Mouse (Mus musculus): ENCODE measurements around the gene Slc15a1. TPM values are rescaled to one million over a fixed set of nuclear protein-coding genes. Genes with fewer than 3 reads are reported as not detected.
A peak's percentile ranks its signal among the peaks of the same experiment; 100 is the strongest.

Gene Slc15a1
- polyA plus RNA-seq (2015; fragmentation: Nextera tagmentation; extraction: Ambion mirVana) = not detected in 2 replicates

DNA sequence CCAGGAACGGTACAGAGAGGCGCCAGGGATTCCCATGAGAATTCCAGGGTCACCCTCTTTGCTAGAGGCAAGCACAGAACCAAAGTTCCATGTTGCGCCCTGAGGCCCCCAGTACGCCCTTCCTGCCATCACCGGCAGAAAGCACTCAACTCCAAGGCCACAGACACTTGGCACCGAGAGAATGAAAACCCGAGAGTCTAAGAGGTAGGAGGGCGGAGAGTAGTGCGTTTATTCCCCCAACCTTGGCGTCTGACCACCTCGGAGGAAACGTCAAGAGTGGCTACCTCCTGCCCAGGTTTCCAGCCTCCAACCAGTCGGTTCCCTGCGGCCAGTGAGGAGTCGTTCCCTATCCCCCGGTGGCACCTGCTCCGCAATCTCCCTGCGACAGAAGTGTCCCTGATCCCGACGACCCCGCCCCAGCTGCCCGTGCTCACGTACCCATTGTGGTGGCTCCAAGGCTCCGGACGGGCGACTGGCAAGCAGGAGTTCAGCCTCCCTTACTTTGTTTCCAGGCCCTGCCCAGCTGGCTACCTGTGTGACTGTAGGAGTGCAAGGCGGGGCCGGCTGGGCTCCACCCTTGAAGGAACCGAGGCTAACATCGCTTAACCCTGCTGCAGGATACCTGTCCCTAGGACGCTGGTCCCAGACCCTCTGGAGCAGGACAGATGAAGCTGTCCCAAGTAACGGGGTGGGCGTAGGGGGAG, at the start of gene Slc15a1:
Slc15a1 (minus strand) TSS at position 472 of the 704 bp plus-strand sequence.
- Histone ChIP-seq H3K9ac (no peak within 1 kb of the TSS), H3K4me1 (replicated peaks) (peaks cover 7% of the 10 kb centered on the region; the same call in 1 of the 2 replicates), H3K27ac (replicated peaks) (no peak within 1 kb of the TSS), H3K27me3 (peaks cover 39% of the 10 kb centered on the region), H3K36me3 (no peaks in the 10 kb centered on the region), H3K9me3 (no peaks in the 10 kb centered on the region), H3K4me2 (peak within 1 kb of the TSS; percentile 33), H3K4me3 (0 out of 2 replicates have a peak within 1 kb of the TSS, but pooled peaks have one; percentile 4)
- 11% methylated on average over 33 of the region's 33 CpGs for WGBS
- ATAC-seq (ENCODE audit: low read depth) = no peak

DNA sequence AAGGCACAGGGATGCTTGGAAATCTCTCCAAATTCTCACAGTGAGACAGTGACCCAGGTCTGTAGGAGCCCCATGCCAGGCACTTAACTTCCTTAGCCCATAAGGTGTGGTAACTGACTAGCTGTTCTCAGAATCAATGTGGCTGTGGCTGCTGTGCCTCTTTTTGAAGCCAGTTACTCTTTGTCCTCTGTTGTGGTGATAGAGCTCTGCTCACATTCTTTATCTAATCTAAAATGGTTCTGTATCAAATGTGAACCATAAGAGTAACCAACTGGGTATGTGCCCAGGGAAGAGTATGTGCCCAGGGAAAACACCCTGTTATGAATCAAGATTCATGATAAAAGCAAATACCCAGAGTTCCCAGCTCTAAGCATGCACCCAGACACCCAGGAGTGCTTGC, 48.7 kb upstream of the Slc15a1 start:
- ATAC-seq (ENCODE audit: low read depth) = no peak
- H3K9ac ChIP-seq = no peak overlapping the region
- 0 out of 2 replicates have a peak, but pooled peaks cover 4% of the 10 kb centered on the region for H3K36me3 ChIP-seq
- no peaks in the 10 kb centered on the region for H3K27me3 ChIP-seq
- H3K27ac ChIP-seq (replicated peaks) = no peak overlapping the region
- no peak overlapping the region for H3K4me2 ChIP-seq
- H3K9me3 ChIP-seq = no peaks in the 10 kb centered on the region
- H3K4me1 ChIP-seq (replicated peaks) = 0 out of 2 replicates have a peak, but pooled peaks cover 7% of the 10 kb centered on the region
- H3K4me3 ChIP-seq = no peak overlapping the region

DNA sequence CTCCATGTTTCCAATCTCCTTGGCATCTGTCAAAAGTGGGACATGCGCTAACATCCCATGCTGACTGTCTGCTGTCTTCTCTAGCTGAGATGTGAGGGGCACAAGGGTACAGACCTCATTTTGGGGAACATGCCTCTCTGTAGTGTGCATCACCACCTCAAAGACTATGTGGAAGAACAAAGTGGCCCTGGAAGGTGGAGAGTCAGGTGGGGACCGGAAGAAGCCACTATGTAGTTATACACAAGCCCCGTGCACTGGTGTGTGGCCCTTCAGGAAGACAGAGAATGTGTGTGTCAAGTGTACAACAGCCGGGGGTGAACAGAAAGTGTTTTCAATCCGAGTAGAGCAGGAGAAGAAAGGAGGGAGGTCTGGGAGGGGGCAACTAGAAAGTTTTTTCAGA, 47.5 kb upstream of the Slc15a1 start:
- 81% methylated on average over 5 of the region's 5 CpGs for WGBS
- no peaks in the 10 kb centered on the region for H3K9me3 ChIP-seq
- no peak for ATAC-seq (ENCODE audit: low read depth)
- no peak overlapping the region for H3K9ac ChIP-seq
- no peak overlapping the region for H3K27ac ChIP-seq (replicated peaks)
- H3K4me3 ChIP-seq = no peak overlapping the region
- H3K4me2 ChIP-seq = no peak overlapping the region
- H3K36me3 ChIP-seq = 0 out of 2 replicates have a peak, but pooled peaks cover 4% of the 10 kb centered on the region
- 0 out of 2 replicates have a peak, but pooled peaks cover 7% of the 10 kb centered on the region for H3K4me1 ChIP-seq (replicated peaks)
- no peaks in the 10 kb centered on the region for H3K27me3 ChIP-seq

DNA sequence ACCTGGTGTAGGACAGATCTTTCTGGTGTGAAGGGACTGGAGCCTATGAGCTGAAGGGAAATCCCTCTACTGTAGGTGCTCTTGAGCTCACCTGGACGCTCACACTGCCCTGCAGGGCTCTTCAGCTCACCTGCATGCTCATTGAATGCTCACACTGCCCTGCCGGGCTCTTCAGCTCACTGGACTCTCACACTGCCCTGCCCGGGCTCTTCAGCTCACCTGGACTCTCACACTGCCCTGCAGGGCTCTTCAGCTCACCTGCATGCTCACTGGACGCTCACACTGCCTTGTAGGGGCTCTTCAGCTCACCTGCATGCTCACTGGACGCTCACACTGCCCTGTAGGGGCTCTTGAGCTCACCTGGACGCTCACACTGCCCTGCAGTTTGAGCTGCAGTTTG, 44.8 kb upstream of the Slc15a1 start:
- H3K27me3 ChIP-seq = no peaks in the 10 kb centered on the region
- no peaks in the 10 kb centered on the region for H3K9me3 ChIP-seq
- WGBS = 82% methylated on average over 6 of the region's 6 CpGs
- no peak overlapping the region for H3K27ac ChIP-seq (replicated peaks)
- H3K9ac ChIP-seq = no peak overlapping the region
- 0 out of 2 replicates have a peak, but pooled peaks cover 2% of the 10 kb centered on the region for H3K36me3 ChIP-seq
- ATAC-seq (ENCODE audit: low read depth) = no peak
- no peak overlapping the region for H3K4me2 ChIP-seq
- H3K4me3 ChIP-seq = no peak overlapping the region
- H3K4me1 ChIP-seq (replicated peaks) = no peaks in the 10 kb centered on the region

DNA sequence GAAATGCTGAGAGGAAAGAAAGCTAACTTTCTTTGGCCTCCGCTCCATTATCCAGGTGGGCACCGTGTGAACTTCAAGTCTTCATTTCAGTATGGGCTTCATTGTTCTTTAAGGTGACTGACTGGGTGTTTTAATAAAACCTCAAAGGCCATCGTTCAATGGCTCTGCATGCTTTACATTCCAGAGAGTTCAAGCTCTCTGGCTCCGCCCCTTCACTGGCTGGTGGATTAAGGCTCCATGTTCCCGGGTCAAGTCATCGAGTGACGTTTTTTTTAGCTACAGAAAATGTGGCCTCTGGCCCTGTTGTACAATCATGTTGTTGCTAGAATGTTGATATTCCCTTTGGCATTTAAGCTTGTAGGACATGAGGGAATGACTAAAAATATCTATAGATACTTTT, 42.7 kb upstream of the Slc15a1 start:
- no peak overlapping the region for H3K9ac ChIP-seq
- H3K4me1 ChIP-seq (replicated peaks) = no peaks in the 10 kb centered on the region
- ATAC-seq (ENCODE audit: low read depth) = no peak
- H3K9me3 ChIP-seq = no peaks in the 10 kb centered on the region
- no peak overlapping the region for H3K27ac ChIP-seq (replicated peaks)
- H3K4me2 ChIP-seq = no peak overlapping the region
- no peaks in the 10 kb centered on the region for H3K36me3 ChIP-seq
- no peak overlapping the region for H3K4me3 ChIP-seq
- 63% methylated on average over 7 of the region's 7 CpGs for WGBS
- H3K27me3 ChIP-seq = no peaks in the 10 kb centered on the region

DNA sequence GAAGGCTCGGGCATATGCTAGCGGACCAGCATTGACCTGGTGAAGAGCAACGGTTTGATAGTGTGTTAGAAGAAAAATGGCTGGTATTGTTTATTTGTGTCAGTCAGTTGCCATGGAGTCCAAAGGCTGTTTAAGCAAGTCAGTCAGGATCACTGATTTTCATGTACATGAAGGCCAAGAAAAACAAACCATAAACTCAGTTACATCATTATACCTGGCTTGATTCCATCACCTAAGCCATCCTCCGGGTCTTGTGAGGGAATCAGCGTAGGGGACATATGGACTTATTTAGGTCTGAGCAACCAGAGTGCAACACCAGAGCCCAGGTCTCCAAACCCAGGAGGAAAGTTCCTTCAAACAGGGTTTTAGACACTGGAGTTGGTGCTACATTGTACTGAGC, 41.6 kb upstream of the Slc15a1 start:
- Histone ChIP-seq H3K9me3 (no peaks in the 10 kb centered on the region), H3K4me2 (no peak overlapping the region), H3K4me1 (replicated peaks) (no peaks in the 10 kb centered on the region), H3K36me3 (no peaks in the 10 kb centered on the region), H3K27ac (replicated peaks) (no peak overlapping the region), H3K9ac (no peak overlapping the region), H3K4me3 (no peak overlapping the region), H3K27me3 (no peaks in the 10 kb centered on the region)
- no peak for ATAC-seq (ENCODE audit: low read depth)
- WGBS = 92% methylated on average over 5 of the region's 5 CpGs

DNA sequence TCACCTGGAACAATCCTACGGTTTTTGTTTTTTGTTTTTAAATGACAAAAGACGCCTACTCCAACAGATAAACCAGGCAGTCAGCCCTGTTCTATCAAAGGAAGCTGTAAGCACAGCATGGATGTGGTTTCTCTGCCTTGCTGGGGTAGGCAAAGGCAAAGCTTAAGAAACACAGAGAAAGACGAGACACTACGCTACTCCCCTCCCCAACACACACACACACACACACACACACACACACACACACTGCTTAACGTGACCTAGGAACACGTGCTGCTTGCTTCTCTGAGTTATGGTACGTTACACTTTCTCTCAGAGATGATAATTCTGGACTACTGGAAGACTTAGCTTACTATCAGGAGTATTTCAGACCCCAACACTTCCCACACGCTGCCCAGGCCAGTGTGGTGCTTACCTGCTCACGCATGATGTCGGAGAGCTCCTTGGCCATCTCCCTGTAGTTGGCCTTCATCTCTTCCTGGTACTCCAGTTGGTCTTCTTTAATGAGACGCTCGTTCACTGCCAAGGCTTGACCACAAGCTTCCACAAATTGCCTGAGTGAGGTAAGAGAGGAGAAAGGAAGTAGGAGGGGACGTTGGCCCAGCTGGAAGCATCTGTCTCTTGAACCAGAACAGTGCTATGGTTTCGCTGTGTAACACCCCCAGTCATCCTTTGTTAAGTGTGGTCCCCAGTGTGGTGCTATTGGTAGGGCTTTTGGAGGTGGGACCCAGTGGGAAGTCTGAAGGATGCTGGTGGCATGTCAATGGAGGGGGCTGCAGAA, 40.7 kb upstream of the Slc15a1 start:
- Histone ChIP-seq H3K27me3 (no peaks in the 10 kb centered on the region), H3K4me1 (replicated peaks) (no peaks in the 10 kb centered on the region), H3K9ac (no peak overlapping the region), H3K4me3 (no peak overlapping the region), H3K36me3 (no peaks in the 10 kb centered on the region), H3K4me2 (no peak overlapping the region), H3K9me3 (no peaks in the 10 kb centered on the region), H3K27ac (replicated peaks) (no peak overlapping the region)
- 86% methylated on average over 14 of the region's 14 CpGs for WGBS
- ATAC-seq (ENCODE audit: low read depth) = no peak

DNA sequence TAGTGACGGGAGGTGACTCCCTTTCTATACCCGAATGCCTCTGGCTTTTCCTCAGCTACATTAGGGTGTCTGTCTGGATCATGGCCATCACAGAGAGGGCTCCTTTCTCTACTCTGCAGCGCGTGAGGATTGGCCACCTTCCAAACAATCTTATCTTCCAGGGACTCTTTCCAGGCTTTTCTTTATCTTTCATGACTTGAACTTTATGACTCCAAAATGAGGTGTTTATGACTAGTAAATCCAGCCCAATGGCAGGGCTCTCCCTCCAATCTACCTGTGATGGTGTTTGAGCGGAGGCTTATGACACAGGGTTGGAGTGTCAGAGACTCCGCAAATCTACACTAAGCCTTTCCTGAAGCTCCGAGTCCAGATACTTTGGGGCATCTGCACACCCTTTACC, 36.2 kb upstream of the Slc15a1 start:
- no peak overlapping the region for H3K4me2 ChIP-seq
- no peaks in the 10 kb centered on the region for H3K9me3 ChIP-seq
- no peak overlapping the region for H3K27ac ChIP-seq (replicated peaks)
- no peaks in the 10 kb centered on the region for H3K27me3 ChIP-seq
- H3K4me3 ChIP-seq = no peak overlapping the region
- WGBS = 89% methylated on average over 7 of the region's 7 CpGs
- H3K36me3 ChIP-seq = no peaks in the 10 kb centered on the region
- H3K9ac ChIP-seq = no peak overlapping the region
- H3K4me1 ChIP-seq (replicated peaks) = no peaks in the 10 kb centered on the region
- no peak for ATAC-seq (ENCODE audit: low read depth)

DNA sequence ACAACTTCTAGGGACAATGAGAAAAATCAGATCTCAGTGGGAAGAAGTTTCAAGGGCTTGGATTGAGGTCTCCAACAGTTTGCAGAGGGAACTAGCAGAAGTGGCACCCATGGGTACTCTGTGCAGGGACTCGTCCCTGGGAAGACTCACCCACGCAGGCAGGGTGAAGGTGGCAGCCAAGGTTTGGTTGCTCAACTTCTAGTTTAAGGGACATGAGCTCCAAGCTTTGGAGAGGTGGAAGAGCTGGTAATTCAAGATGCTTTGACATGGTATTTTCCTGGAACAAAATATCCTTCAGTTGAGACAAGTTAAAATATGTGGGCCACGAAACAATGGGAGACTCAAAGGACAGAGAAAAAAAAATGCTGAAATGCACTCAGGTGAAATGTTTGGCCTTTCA, 29.4 kb upstream of the Slc15a1 start:
- WGBS = 82% methylated on average over 3 of the region's 3 CpGs
- no peaks in the 10 kb centered on the region for H3K27me3 ChIP-seq
- ATAC-seq (ENCODE audit: low read depth) = no peak
- no peak overlapping the region for H3K4me3 ChIP-seq
- H3K27ac ChIP-seq (replicated peaks) = no peak overlapping the region
- no peaks in the 10 kb centered on the region for H3K9me3 ChIP-seq
- no peak overlapping the region for H3K4me2 ChIP-seq
- H3K36me3 ChIP-seq = no peaks in the 10 kb centered on the region
- H3K4me1 ChIP-seq (replicated peaks) = no peaks in the 10 kb centered on the region
- H3K9ac ChIP-seq = no peak overlapping the region

DNA sequence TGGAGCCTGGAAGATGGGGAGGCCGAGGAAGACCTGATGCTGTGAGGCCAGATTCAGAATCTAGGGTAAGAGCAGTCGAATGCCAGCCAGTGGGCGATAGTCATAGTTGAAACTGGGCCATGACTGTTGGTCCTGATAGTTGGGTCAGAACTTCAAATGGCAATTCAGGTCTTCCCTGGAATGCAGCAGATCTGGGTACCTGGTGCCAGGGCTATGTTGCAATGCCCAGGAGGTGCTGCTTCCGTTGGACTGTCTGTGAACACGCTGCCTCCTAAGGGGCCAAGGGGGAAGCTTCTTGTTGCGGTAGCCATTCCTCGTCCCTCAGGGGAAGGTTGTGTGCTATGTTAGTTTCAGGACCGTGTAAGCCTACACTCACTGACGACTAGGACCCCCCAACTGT, 25.8 kb upstream of the Slc15a1 start:
- Histone ChIP-seq H3K9me3 (no peaks in the 10 kb centered on the region), H3K4me2 (no peak overlapping the region), H3K4me3 (no peak overlapping the region), H3K9ac (no peak overlapping the region), H3K27me3 (no peaks in the 10 kb centered on the region), H3K4me1 (replicated peaks) (no peaks in the 10 kb centered on the region), H3K27ac (replicated peaks) (no peak overlapping the region), H3K36me3 (no peaks in the 10 kb centered on the region)
- no peak for ATAC-seq (ENCODE audit: low read depth)
- WGBS = 89% methylated on average over 9 of the region's 9 CpGs

DNA sequence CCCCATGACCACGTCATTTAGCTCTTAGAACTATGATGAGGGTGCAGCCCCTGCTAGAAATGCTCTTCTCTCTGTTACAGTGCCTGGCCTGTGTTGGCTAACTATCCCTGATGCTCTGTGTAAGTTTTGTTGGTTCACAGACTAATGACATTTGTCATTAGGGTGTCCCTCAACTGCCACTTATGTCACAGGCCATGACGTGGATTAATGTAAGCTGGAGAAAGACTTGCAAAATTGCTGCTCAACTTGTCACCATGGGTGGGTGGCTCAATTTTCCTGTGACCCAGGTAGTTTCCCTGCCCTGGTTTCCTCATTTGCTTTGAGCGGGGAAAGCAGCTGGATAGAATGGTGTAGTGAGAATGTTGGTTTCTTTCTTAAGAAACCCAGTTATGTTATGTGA, 22.8 kb upstream of the Slc15a1 start:
- Histone ChIP-seq H3K27me3 (no peaks in the 10 kb centered on the region), H3K36me3 (no peaks in the 10 kb centered on the region), H3K27ac (replicated peaks) (no peak overlapping the region), H3K4me2 (no peak overlapping the region), H3K4me3 (no peak overlapping the region), H3K4me1 (replicated peaks) (no peaks in the 10 kb centered on the region), H3K9me3 (no peaks in the 10 kb centered on the region), H3K9ac (no peak overlapping the region)
- 89% methylated on average over 3 of the region's 3 CpGs for WGBS
- no peak for ATAC-seq (ENCODE audit: low read depth)

DNA sequence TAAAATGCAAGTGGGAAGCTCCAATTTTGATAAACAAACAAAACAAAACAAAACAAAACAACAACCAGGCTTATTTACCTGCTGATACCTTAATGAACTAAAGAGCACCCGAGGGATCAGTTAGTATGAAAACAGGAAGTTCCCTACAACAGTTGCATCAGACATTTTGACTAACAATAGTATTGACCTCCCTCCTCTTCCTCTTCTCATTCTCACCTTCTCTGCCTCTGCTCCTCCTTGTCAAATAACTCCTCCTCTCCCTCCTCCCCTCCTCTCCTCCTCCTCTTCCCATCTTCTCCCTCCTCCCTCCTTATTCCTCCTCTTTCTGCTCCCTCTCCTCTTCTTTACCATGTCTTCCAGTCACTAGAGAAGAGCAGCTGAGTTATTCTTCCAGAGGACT, 22.1 kb upstream of the Slc15a1 start:
- ATAC-seq (ENCODE audit: low read depth) = no peak
- no peaks in the 10 kb centered on the region for H3K9me3 ChIP-seq

More for the DNA sequence above, 22.1 kb upstream of the Slc15a1 start:
- Histone ChIP-seq H3K27me3 (no peaks in the 10 kb centered on the region), H3K36me3 (no peaks in the 10 kb centered on the region), H3K27ac (replicated peaks) (no peak overlapping the region), H3K4me3 (no peak overlapping the region), H3K9ac (no peak overlapping the region), H3K4me1 (replicated peaks) (no peaks in the 10 kb centered on the region), H3K4me2 (no peak overlapping the region)
- 80% methylated on average over 1 of the region's 1 CpGs for whole genome bisulfite sequencing
